Mouse (Mus musculus): ENCODE data around the gene Arhgef18.

The Arhgef18 gene

GRCm38 (mm10) chr8:3395246-3395645, 2.4 kb downstream of the Arhgef18 start:
- DNase-seq (ENCODE audit: low spot score) = no peak

GRCm38 (mm10) chr8:3397597-3397996, 4.8 kb downstream of the Arhgef18 start:
- DNase-seq (ENCODE audit: low spot score) = no peak

- DNase-seq (ENCODE audit: low spot score) = no peak
Measured at GRCm38 (mm10) chr8:3400509-3400908, 7.7 kb downstream of the Arhgef18 start.

GRCm38 (mm10) chr8:3407417-3407816, 14.6 kb downstream of the Arhgef18 start:
- no peak for DNase-seq (ENCODE audit: low spot score)

- no peak for DNase-seq (ENCODE audit: low spot score)
Measured at GRCm38 (mm10) chr8:3411085-3411484, 18.3 kb downstream of the Arhgef18 start.

- peak; percentile 78 for DNase-seq (ENCODE audit: low spot score)
Measured at GRCm38 (mm10) chr8:3411901-3412301, 19.1 kb downstream of the Arhgef18 start.

- no peak for DNase-seq (ENCODE audit: low spot score)
Measured at GRCm38 (mm10) chr8:3412816-3413215, 20.0 kb downstream of the Arhgef18 start.

GRCm38 (mm10) chr8:3414639-3415190, 21.9 kb downstream of the Arhgef18 start:
- DNase-seq (ENCODE audit: low spot score) = no peak

GRCm38 (mm10) chr8:3415259-3415658, 22.5 kb downstream of the Arhgef18 start:
- DNase-seq (ENCODE audit: low spot score) = no peak

- DNase-seq (ENCODE audit: low spot score) = no peak
Measured at GRCm38 (mm10) chr8:3415661-3416060, 22.9 kb downstream of the Arhgef18 start.

GRCm38 (mm10) chr8:3416846-3417245, 24.0 kb downstream of the Arhgef18 start:
- DNase-seq (ENCODE audit: low spot score) = no peak

GRCm38 (mm10) chr8:3417455-3417854, 24.6 kb downstream of the Arhgef18 start:
- DNase-seq (ENCODE audit: low spot score) = peak; percentile 74

- peak; percentile 73 for DNase-seq (ENCODE audit: low spot score)
Measured at GRCm38 (mm10) chr8:3418101-3418500, 25.3 kb downstream of the Arhgef18 start.

- no peak for DNase-seq (ENCODE audit: low spot score)
Measured at GRCm38 (mm10) chr8:3420105-3420706, 27.4 kb downstream of the Arhgef18 start.

- DNase-seq (ENCODE audit: low spot score) = no peak
Measured at GRCm38 (mm10) chr8:3421507-3421906, 28.7 kb downstream of the Arhgef18 start.

- DNase-seq (ENCODE audit: low spot score) = no peak
Measured at GRCm38 (mm10) chr8:3425217-3425616, 32.4 kb downstream of the Arhgef18 start.

- no peak for DNase-seq (ENCODE audit: low spot score)
Measured at GRCm38 (mm10) chr8:3426211-3426610, 33.4 kb downstream of the Arhgef18 start.

GRCm38 (mm10) chr8:3428426-3428825, 35.6 kb downstream of the Arhgef18 start:
- DNase-seq (ENCODE audit: low spot score) = no peak

- no peak for DNase-seq (ENCODE audit: low spot score)
Measured at GRCm38 (mm10) chr8:3429966-3430365, 37.2 kb downstream of the Arhgef18 start.

- DNase-seq (ENCODE audit: low spot score) = no peak
Measured at GRCm38 (mm10) chr8:3431113-3431512, 38.3 kb downstream of the Arhgef18 start.

- no peak for DNase-seq (ENCODE audit: low spot score)
Measured at GRCm38 (mm10) chr8:3436492-3436891, 43.7 kb downstream of the Arhgef18 start.

- DNase-seq (ENCODE audit: low spot score) = no peak
Measured at GRCm38 (mm10) chr8:3439510-3439909, 46.7 kb downstream of the Arhgef18 start.

- DNase-seq (ENCODE audit: low spot score) = no peak
Measured at GRCm38 (mm10) chr8:3449226-3449625, 56.4 kb downstream of the Arhgef18 start.

GRCm38 (mm10) chr8:3450670-3451069, 57.9 kb downstream of the Arhgef18 start:
- DNase-seq (ENCODE audit: low spot score) = no peak
